Mouse (Mus musculus) embryo, embryonic 9.5 days (tissue): ENCODE results near the gene Ruvbl2.

Source experiments
- DNase-seq: peaks from one replicate; pipeline ENCODE4 v3.0.0-alpha.2; 2017; ENCODE audit errors: extremely low spot score

Gene Ruvbl2

GRCm38 (mm10) chr7:45461326-45461725, 23.4 kb upstream of the Ruvbl2 start:
- no peak for DNase-seq

- peak; percentile 64 for DNase-seq
These were observed 23.0 kb upstream of the Ruvbl2 start for GRCm38 (mm10) chr7:45460860-45461314.

- DNase-seq = no peak
These were observed 22.5 kb upstream of the Ruvbl2 start for GRCm38 (mm10) chr7:45460377-45460776.

GRCm38 (mm10) chr7:45459564-45460140, 21.8 kb upstream of the Ruvbl2 start, which contains the start of gene Ftl1:
TSS of gene Ftl1 (minus strand) at chr7:45459884.
- peak; percentile 96 for DNase-seq

- peak; percentile 88 for DNase-seq
These were observed 21.1 kb upstream of the Ruvbl2 start for GRCm38 (mm10) chr7:45458748-45459563.

GRCm38 (mm10) chr7:45457204-45458060, 19.5 kb upstream of the Ruvbl2 start:
- peak; percentile 40 for DNase-seq

GRCm38 (mm10) chr7:45456721-45457203, 18.9 kb upstream of the Ruvbl2 start:
- DNase-seq = no peak

GRCm38 (mm10) chr7:45455932-45456696, 18.2 kb upstream of the Ruvbl2 start:
- no peak for DNase-seq

GRCm38 (mm10) chr7:45454971-45455370, 17.1 kb upstream of the Ruvbl2 start:
- DNase-seq = no peak

- peak; percentile 84 for DNase-seq
These were observed 13.6 kb upstream of the Ruvbl2 start for GRCm38 (mm10) chr7:45451344-45451982.

GRCm38 (mm10) chr7:45449974-45450373, 12.1 kb upstream of the Ruvbl2 start:
- no peak for DNase-seq

- peak; percentile 57 for DNase-seq
These were observed 9.6 kb upstream of the Ruvbl2 start for GRCm38 (mm10) chr7:45447325-45447990.

- no peak for DNase-seq
These were observed 8.7 kb upstream of the Ruvbl2 start for GRCm38 (mm10) chr7:45446589-45446988.

- no peak for DNase-seq
These were observed 5.9 kb upstream of the Ruvbl2 start for GRCm38 (mm10) chr7:45443526-45444420.

GRCm38 (mm10) chr7:45437046-45437445, 850 bp downstream of the Ruvbl2 start:
- no peak for DNase-seq

GRCm38 (mm10) chr7:45436444-45436843, 1.5 kb downstream of the Ruvbl2 start:
- no peak for DNase-seq

GRCm38 (mm10) chr7:45435038-45435437, 2.9 kb downstream of the Ruvbl2 start:
- no peak for DNase-seq

GRCm38 (mm10) chr7:45434203-45435015, 3.5 kb downstream of the Ruvbl2 start, which contains the start of gene Gys1:
TSS of gene Gys1 (plus strand) at chr7:45434844.
- DNase-seq = peak; percentile 100
